Mouse (Mus musculus): ENCODE data around the gene Hoxc11. TPM values are rescaled to one million over a fixed set of nuclear protein-coding genes. Genes with fewer than 3 reads are reported as not detected.

Gene Hoxc11
- polyA plus RNA-seq, 2 experiments = not detected

DNA sequence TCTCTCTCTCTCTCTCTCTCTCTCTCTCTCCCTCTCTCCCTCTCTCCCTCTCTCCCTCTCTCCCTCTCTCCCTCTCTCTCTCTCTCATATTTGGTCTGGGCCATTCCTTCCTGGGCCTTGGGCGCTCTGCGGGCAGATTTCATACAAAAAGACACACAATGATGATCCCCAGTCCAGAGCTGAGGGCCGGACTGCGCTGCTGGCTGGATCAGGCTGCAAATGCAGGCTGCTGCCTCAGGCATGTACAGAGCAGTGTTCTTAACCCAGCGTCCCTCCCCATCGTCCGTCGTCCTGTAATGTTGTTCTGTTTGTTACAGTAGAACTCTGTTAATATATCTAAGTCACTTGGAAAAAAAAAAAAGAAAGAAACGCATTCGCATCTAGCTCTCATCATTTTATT is 30.3 kb downstream of the Hoxc11 start:
- Histone ChIP-seq H3K4me1 (replicated peaks; ENCODE audit: control insufficient read depth in 2 of 2, insufficient read depth in 2 of 2, low read length in 1 of 2) (no peaks in the 10 kb centered on the region), H3K9me3 (ENCODE audit: control insufficient read depth, low read length) (no peaks in the 10 kb centered on the region), H3K9ac (replicated peaks) (no peak overlapping the region), H3K27ac (no peak overlapping the region), H3K36me3 (replicated peaks; ENCODE audit: control insufficient read depth, insufficient read depth, low read depth) (no peaks in the 10 kb centered on the region), H3K27me3 (ENCODE audit: control insufficient read depth, insufficient read depth, low read length) (peaks cover 97% of the 10 kb centered on the region), H3K4me2 (ENCODE audit: low read depth) (no peak overlapping the region), H3K4me3 (ENCODE audit: insufficient read depth in 1 of 2, low read depth in 2 of 2, low read length in 2 of 2) (no peak overlapping the region)
- WGBS (ENCODE audit: insufficient replicate concordance) = 8% methylated on average over 10 of the region's 10 CpGs
- DNase-seq (ENCODE audit: low read depth in 3 of 3, low spot score in 3 of 3) (no peak), ATAC-seq (ENCODE audit: insufficient read depth) (no peak)
- TF ChIP-seq EP300 (IDR thresholded peaks at IDR 0.05; ENCODE audit: low read depth) (no peak), CTCF (IDR thresholded peaks at IDR 0.05; ENCODE audit: low read depth) (no peak)

DNA sequence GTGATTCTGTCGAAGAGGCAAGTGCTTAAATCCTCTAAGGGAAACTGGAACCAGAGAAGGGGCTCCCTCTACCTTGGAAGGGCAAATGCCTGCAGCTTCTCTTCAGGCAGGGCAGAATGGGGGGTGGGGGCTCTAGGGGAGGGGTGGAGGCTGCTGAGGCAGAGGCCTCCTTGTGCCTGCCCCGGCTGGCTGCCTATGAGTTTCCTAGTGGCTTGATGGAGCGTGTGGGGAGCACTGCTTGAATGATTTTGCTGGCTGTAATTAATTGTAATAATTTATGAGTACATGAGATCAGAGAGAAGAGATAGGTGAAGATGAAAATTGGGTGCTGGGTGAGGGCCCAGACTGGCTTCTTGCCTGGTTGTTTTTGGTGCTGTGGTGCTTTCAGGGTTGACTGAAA is 30.7 kb downstream of the Hoxc11 start:
- H3K9ac ChIP-seq (replicated peaks) = no peak overlapping the region
- peaks cover 97% of the 10 kb centered on the region for H3K27me3 ChIP-seq (ENCODE audit: control insufficient read depth, insufficient read depth, low read length)
- H3K4me3 ChIP-seq (ENCODE audit: insufficient read depth in 1 of 2, low read depth in 2 of 2, low read length in 2 of 2) = no peak overlapping the region
- 16% methylated on average over 3 of the region's 3 CpGs for WGBS (ENCODE audit: insufficient replicate concordance)
- no peak overlapping the region for H3K27ac ChIP-seq
- no peak overlapping the region for H3K4me2 ChIP-seq (ENCODE audit: low read depth)
- ATAC-seq (ENCODE audit: insufficient read depth) (no peak), DNase-seq (ENCODE audit: low read depth in 3 of 3, low spot score in 3 of 3) (no peak)
- no peaks in the 10 kb centered on the region for H3K36me3 ChIP-seq (replicated peaks; ENCODE audit: control insufficient read depth, insufficient read depth, low read depth)
- H3K9me3 ChIP-seq (ENCODE audit: control insufficient read depth, low read length) = no peaks in the 10 kb centered on the region
- TF ChIP-seq CTCF (IDR thresholded peaks at IDR 0.05; ENCODE audit: low read depth) (no peak), EP300 (IDR thresholded peaks at IDR 0.05; ENCODE audit: low read depth) (no peak)
- H3K4me1 ChIP-seq (replicated peaks; ENCODE audit: control insufficient read depth in 2 of 2, insufficient read depth in 2 of 2, low read length in 1 of 2) = no peaks in the 10 kb centered on the region

- WGBS (ENCODE audit: insufficient replicate concordance) = 2% methylated on average over 21 of the region's 21 CpGs
- no peak overlapping the region for H3K4me2 ChIP-seq (ENCODE audit: low read depth)
- no peak for ATAC-seq (ENCODE audit: insufficient read depth)
These were observed 33.1 kb downstream of the Hoxc11 start for GRCm38 (mm10) chr15:102987124-102987833.

DNA sequence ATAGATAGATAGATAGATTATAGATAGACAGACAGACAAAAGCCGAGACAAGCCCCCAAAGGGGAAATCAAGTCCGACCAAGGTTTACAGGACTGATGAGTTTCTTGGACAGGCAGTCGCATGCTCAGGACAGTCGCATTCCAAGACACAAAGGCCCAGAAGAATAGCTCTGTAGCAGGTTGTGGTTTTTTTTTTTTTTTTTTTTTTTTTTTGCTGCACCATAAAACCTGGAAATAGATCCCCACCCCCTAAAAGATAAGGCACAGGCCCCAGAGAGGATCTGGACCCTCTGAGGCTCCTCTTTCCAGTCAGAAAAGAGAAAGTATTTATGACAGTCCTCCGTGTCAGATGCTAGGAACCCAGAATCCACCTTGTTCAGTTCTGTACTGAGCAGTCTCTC is 33.9 kb downstream of the Hoxc11 start:
- H3K4me3 ChIP-seq (ENCODE audit: insufficient read depth in 1 of 2, low read depth in 2 of 2, low read length in 2 of 2) = no peak overlapping the region
- no peaks in the 10 kb centered on the region for H3K36me3 ChIP-seq (replicated peaks; ENCODE audit: control insufficient read depth, insufficient read depth, low read depth)
- no peak overlapping the region for H3K27ac ChIP-seq
- no peak overlapping the region for H3K9ac ChIP-seq (replicated peaks)
- H3K9me3 ChIP-seq (ENCODE audit: control insufficient read depth, low read length) = no peaks in the 10 kb centered on the region
- no peak for TF ChIP-seq EP300 (IDR thresholded peaks at IDR 0.05; ENCODE audit: low read depth)
- TF ChIP-seq CTCF (IDR thresholded peaks at IDR 0.05; ENCODE audit: low read depth) = no peak
- DNase-seq (ENCODE audit: low read depth in 3 of 3, low spot score in 3 of 3) = no peak
- no peak overlapping the region for H3K4me2 ChIP-seq (ENCODE audit: low read depth)
- WGBS (ENCODE audit: insufficient replicate concordance) = 17% methylated on average over 5 of the region's 5 CpGs
- ATAC-seq (ENCODE audit: insufficient read depth) = no peak
- no peaks in the 10 kb centered on the region for H3K4me1 ChIP-seq (replicated peaks; ENCODE audit: control insufficient read depth in 2 of 2, insufficient read depth in 2 of 2, low read length in 1 of 2)
- peaks cover 96% of the 10 kb centered on the region for H3K27me3 ChIP-seq (ENCODE audit: control insufficient read depth, insufficient read depth, low read length)

More at GRCm38 (mm10) chr15:102987124-102987833, 33.1 kb downstream of the Hoxc11 start:
- Histone ChIP-seq H3K27me3 (ENCODE audit: control insufficient read depth, insufficient read depth, low read length) (peaks cover 95% of the 10 kb centered on the region), H3K27ac (no peak overlapping the region), H3K9me3 (ENCODE audit: control insufficient read depth, low read length) (no peaks in the 10 kb centered on the region), H3K36me3 (replicated peaks; ENCODE audit: control insufficient read depth, insufficient read depth, low read depth) (no peaks in the 10 kb centered on the region), H3K9ac (replicated peaks) (no peak overlapping the region), H3K4me3 (ENCODE audit: insufficient read depth in 1 of 2, low read depth in 2 of 2, low read length in 2 of 2) (no peak overlapping the region), H3K4me1 (replicated peaks; ENCODE audit: control insufficient read depth in 2 of 2, insufficient read depth in 2 of 2, low read length in 1 of 2) (no peaks in the 10 kb centered on the region)
- TF ChIP-seq CTCF (IDR thresholded peaks at IDR 0.05; ENCODE audit: low read depth) (peak; percentile 87), EP300 (IDR thresholded peaks at IDR 0.05; ENCODE audit: low read depth) (no peak)
- peak; percentile 41 to 45 (median 44) for DNase-seq (ENCODE audit: low read depth in 3 of 3, low spot score in 3 of 3)

GRCm38 (mm10) chr15:102990461-102991397 is 36.5 kb downstream of the Hoxc11 start, which contains the start of gene Hoxc8:
Gene Hoxc8 (plus strand): TSS chr15:102990607.
- H3K4me2 ChIP-seq (ENCODE audit: low read depth) = no peak within 1 kb of the TSS
- 2% methylated on average over 68 of the region's 69 CpGs for WGBS (ENCODE audit: insufficient replicate concordance)
- H3K4me1 ChIP-seq (replicated peaks; ENCODE audit: control insufficient read depth in 2 of 2, insufficient read depth in 2 of 2, low read length in 1 of 2) = no peaks in the 10 kb centered on the region
- no peak within 1 kb of the TSS for H3K27ac ChIP-seq
- H3K9me3 ChIP-seq (ENCODE audit: control insufficient read depth, low read length) = no peaks in the 10 kb centered on the region
- H3K4me3 ChIP-seq (ENCODE audit: insufficient read depth in 1 of 2, low read depth in 2 of 2, low read length in 2 of 2) = no peak within 1 kb of the TSS
- H3K9ac ChIP-seq (replicated peaks) = no peak within 1 kb of the TSS
- peaks cover 95% of the 10 kb centered on the region for H3K27me3 ChIP-seq (ENCODE audit: control insufficient read depth, insufficient read depth, low read length)
- no peaks in the 10 kb centered on the region for H3K36me3 ChIP-seq (replicated peaks; ENCODE audit: control insufficient read depth, insufficient read depth, low read depth)
- TF ChIP-seq CTCF (IDR thresholded peaks at IDR 0.05; ENCODE audit: low read depth) = no peak
- DNase-seq (ENCODE audit: low read depth in 3 of 3, low spot score in 3 of 3) (no peak), ATAC-seq (ENCODE audit: insufficient read depth) (no peak)
